Mouse (Mus musculus) embryonic fibroblast, embryonic 13.5 days (primary cell): ENCODE results near the gene Cog4.
A peak's percentile ranks its signal among the peaks of the same experiment; 100 is the strongest.

ENCODE experiments used
- CTCF ChIP-seq: IDR thresholded peaks from 2 replicates; pipeline ENCODE4 v1.5.1; 2011; ENCODE audit warnings: mild to moderate bottlenecking, control low read depth, low read length, moderate library complexity, borderline replicate concordance; ENCODE audit not compliant: insufficient read depth
- POLR2A ChIP-seq: IDR thresholded peaks from 2 replicates; pipeline ENCODE4 v1.6.1; 2011; ENCODE audit warnings: low read depth, mild to moderate bottlenecking, control low read depth, low read length, moderate library complexity

DNA sequence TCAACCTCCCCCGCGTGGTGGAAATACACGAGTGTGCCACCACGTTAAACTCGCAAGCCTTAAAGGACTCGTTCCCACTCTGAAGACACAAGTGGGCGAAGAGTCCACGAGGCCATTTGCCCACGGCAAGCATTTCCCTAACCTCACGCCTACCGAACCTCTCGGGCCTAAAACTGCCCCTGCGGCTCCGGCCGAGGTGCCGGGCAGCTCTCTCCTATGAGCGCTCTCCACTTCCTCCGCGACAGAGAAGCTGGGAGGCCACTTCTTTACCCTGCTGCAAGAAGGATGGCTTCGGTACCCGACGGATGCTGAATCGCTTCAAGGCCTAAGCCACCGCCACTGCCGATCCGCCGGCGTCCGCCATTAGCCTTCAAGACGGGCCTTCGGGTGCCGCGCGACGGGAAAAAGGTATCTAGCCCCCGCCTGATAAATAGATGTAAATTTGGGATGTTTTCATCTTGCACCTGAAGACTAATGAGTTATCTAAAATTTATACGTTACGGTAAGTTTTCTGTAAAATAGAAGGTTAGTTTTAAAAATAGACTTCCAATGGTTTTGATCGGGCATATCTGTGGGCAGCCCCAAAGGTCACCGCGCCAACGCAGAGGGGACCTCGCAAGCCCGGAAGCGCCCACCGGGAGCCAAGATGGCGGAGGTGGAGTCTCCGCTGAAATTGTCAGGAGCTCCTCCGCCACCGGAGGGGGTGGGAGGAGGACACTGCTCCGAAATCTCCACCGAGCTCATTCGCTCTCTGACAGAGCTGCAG, at the start of gene Cog4, which contains the start of gene Sf3b3:
- no peak for TF ChIP-seq CTCF
- TF ChIP-seq POLR2A = peak; percentile 84
